Mouse (Mus musculus) liver, postnatal 0 days (tissue): ENCODE data around the gene Ifi35.

ENCODE experiments used
- CTCF ChIP-seq: sonication (generic); IDR thresholded peaks from 2 replicates; pipeline ENCODE4 v1.5.1; 2016; ENCODE audit warnings: antibody characterized with exemption, low read depth
- EP300 ChIP-seq: IDR thresholded peaks from 2 replicates; pipeline ENCODE4 v1.6.1; 2016; ENCODE audit warnings: antibody characterized with exemption, low read depth, mild to moderate bottlenecking

GRCm38 (mm10) chr11:101506269-101506780, 58.1 kb downstream of the Ifi35 start:
- no peak for TF ChIP-seq CTCF
- no peak for TF ChIP-seq EP300
